Mouse (Mus musculus): ENCODE measurements at regions not wholly inside any gene's neighbourhood (a gene's known extent, or its start where the extent isn't known, plus 50 kb on each side); places are given as distances from the start of the nearest gene placed in this dataset.
"Not testable (repeated sequence)": the region's sequence is repeated elsewhere in the genome, so short reads cannot be mapped to it uniquely, and the experiment has no call there.

GRCm38 (mm10) chr13:118055546-118055945, 330.9 kb upstream of the B430218F22Rik start:
- not testable (repeated sequence) for DNase-seq (ENCODE audit: low read depth, low spot score)

GRCm38 (mm10) chr13:118065518-118065917, 320.9 kb upstream of the B430218F22Rik start:
- DNase-seq (ENCODE audit: low read depth, low spot score): no peak

- peak; percentile 9 for DNase-seq (ENCODE audit: low read depth, low spot score)
These were observed 318.4 kb upstream of the B430218F22Rik start for GRCm38 (mm10) chr13:118068038-118068437.

GRCm38 (mm10) chr13:118086306-118086705, 300.1 kb upstream of the B430218F22Rik start:
- no peak for DNase-seq (ENCODE audit: low read depth, low spot score)

- no peak for DNase-seq (ENCODE audit: low read depth, low spot score)
These were observed 299.5 kb upstream of the B430218F22Rik start for GRCm38 (mm10) chr13:118086966-118087365.

- DNase-seq (ENCODE audit: low read depth, low spot score): no peak
These were observed 298.3 kb upstream of the B430218F22Rik start for GRCm38 (mm10) chr13:118088100-118088499.

- no peak for DNase-seq (ENCODE audit: low read depth, low spot score)
These were observed 291.3 kb upstream of the B430218F22Rik start for GRCm38 (mm10) chr13:118095174-118095573.
